In the genomic region with DNA sequence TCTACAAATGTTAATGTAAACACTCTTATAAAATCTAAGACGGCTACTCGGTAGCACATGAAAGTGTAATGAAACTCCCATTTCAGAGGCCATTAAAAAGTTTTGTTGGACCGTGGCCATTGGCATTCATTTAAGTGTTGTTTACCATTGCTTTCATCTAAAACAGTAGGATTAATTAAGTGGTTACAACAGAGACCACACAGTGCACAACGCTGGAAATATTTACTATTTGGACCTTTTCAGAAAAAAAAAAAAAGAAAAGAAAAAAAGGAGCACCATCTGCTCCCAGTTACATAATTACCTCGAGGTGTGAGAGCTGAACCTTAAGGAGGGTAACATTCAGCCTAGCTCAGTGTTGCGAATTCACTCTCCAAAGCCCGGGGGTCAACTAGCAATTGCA, we compare ENCODE assay signal across 24 mouse cellular contexts. TPM values are rescaled to one million over a fixed set of nuclear protein-coding genes. Genes with fewer than 3 reads are reported as not detected.
"Had no signal": no experiment of that assay in that cellular context is flagged by ENCODE, and none has a peak within 500 bp of the region (broad histone marks: within the 10 kb centered on the region; RNA-seq: fewer than 3 reads in every experiment).

No protein-coding gene starts in this region.

- H3K27me3 ChIP-seq: limb, embryonic 15.5 days; neural tube, embryonic 15.5 days had no signal

- H3K27ac ChIP-seq: kidney, postnatal 0 days; layer of hippocampus, adult 2 months; limb, embryonic 15.5 days; liver, embryonic 13.5 days; midbrain, embryonic 13.5 days; neural tube, embryonic 15.5 days had no signal

- ATAC-seq: liver, postnatal 0 days; midbrain, embryonic 13.5 days had no signal

- H3K9me3 ChIP-seq: limb, embryonic 15.5 days; liver, embryonic 13.5 days; midbrain, embryonic 13.5 days; neural tube, embryonic 15.5 days had no signal

- H3K4me3 ChIP-seq: layer of hippocampus, adult 2 months; limb, embryonic 15.5 days; liver, embryonic 13.5 days; midbrain, embryonic 13.5 days; neural tube, embryonic 15.5 days had no signal

- H3K4me2 ChIP-seq: limb, embryonic 15.5 days; liver, embryonic 13.5 days; midbrain, embryonic 13.5 days; neural tube, embryonic 15.5 days had no signal

- H3K9ac ChIP-seq: limb, embryonic 15.5 days; liver, embryonic 13.5 days; liver, postnatal 0 days; midbrain, embryonic 13.5 days; neural tube, embryonic 15.5 days had no signal

- H3K36me3 ChIP-seq: limb, embryonic 15.5 days; liver, embryonic 13.5 days; midbrain, embryonic 13.5 days; neural tube, embryonic 15.5 days had no signal

- DNase-seq: kidney, adult 11 months; kidney, postnatal 4 days; liver, embryonic 13.5 days; liver, postnatal 0 days; retina, postnatal 1 day; right cerebral cortex, postnatal 4 days; spleen, adult 18-20 months; thymus, adult 18-20 months; thymus, postnatal 25 days had no signal

- H3K4me1 ChIP-seq: limb, embryonic 15.5 days; liver, embryonic 13.5 days; neural tube, embryonic 15.5 days had no signal

RNA-seq across cellular contexts. Expression of a gene that starts 12.7 kb away (rescaled TPM):
- total RNA-seq: layer of hippocampus, adult 2 months; layer of hippocampus, postnatal 14 days; left cerebral cortex, adult 18-20 months; left cerebral cortex, postnatal 10 days; megakaryocyte progenitor cell, adult 5-6 weeks; midbrain, postnatal 0 days had no signal
- polyA plus RNA-seq: intestine, embryonic 14.5 days; kidney, postnatal 0 days; limb, embryonic 11.5 days; limb, embryonic 15.5 days; liver, embryonic 13.5 days; liver, postnatal 0 days; midbrain, embryonic 13.5 days; midbrain, postnatal 0 days; neural tube, embryonic 11.5 days; neural tube, embryonic 15.5 days; stomach, embryonic 14.5 days; urinary bladder, adult 2 months had no signal
